Mouse (Mus musculus): ENCODE measurements around the gene Hells. TPM values are rescaled to one million over a fixed set of nuclear protein-coding genes. Genes with fewer than 3 reads are reported as not detected.
A peak's percentile ranks its signal among the peaks of the same experiment; 100 is the strongest.

Gene Hells
- total RNA-seq (2012; rRNA removed): 132 and 190 TPM in 2 replicates

- peak within 1 kb of the TSS; percentile 88 for H3K27ac ChIP-seq (ENCODE audit: insufficient read depth, low read depth, low read length, poor library complexity, severe bottlenecking)
- no peak for TF ChIP-seq MAFK (IDR thresholded peaks at IDR 0.05; ENCODE audit: insufficient read depth, low read depth, low read length)
- peak; percentile 41; the same call in 1 of the 2 replicates for TF ChIP-seq HCFC1 (IDR thresholded peaks at IDR 0.05; ENCODE audit: borderline replicate concordance, insufficient read depth, low read length)
- TF ChIP-seq ZNF384 (IDR thresholded peaks at IDR 0.05; ENCODE audit: low read depth, low read length): no peak
- TF ChIP-seq ZC3H11A (IDR thresholded peaks at IDR 0.05; ENCODE audit: borderline replicate concordance, low read depth, low read length): no peak
- peak; percentile 95 for TF ChIP-seq CHD2 (IDR thresholded peaks at IDR 0.05; ENCODE audit: low read depth, low read length)
- peak within 1 kb of the TSS; percentile 99 for H3K9ac ChIP-seq (ENCODE audit: insufficient read depth, low read depth, low read length, poor library complexity, severe bottlenecking)
- peaks cover 17% of the 10 kb centered on the region for H3K36me3 ChIP-seq (ENCODE audit: control insufficient read depth, insufficient read depth, low read length, poor library complexity, severe bottlenecking)
- DNase-seq (ENCODE audit: low read depth, low spot score): peak; percentile 91
- H3K9me3 ChIP-seq (ENCODE audit: control insufficient read depth, insufficient read depth, low read depth, low read length): no peaks in the 10 kb centered on the region
- peaks cover 6 to 8% of the 10 kb centered on the region in 2 experiments for H3K4me1 ChIP-seq (ENCODE audit: control insufficient read depth in 2 of 2, insufficient read depth in 2 of 2, low read length in 2 of 2, poor library complexity in 1 of 2)
- in situ Hi-C loops (cut with MboI; ENCODE audit: low sequenced_read_pairs in 2 of 2, unreplicated experiment in 2 of 2): no loop called here
- peak within 1 kb of the TSS; percentile 89 to 93 for H3K4me3 ChIP-seq (ENCODE audit: insufficient read depth in 1 of 2, low read depth in 1 of 2, low read length in 2 of 2, poor library complexity in 1 of 2, severe bottlenecking in 1 of 2)
Measured at GRCm38 (mm10) chr19:38930788-38931565, at the start of gene Hells. TSS of gene Hells (plus strand) at chr19:38930915.

GRCm38 (mm10) chr19:38901146-38902135, 29.3 kb upstream of the Hells start:
- Histone ChIP-seq H3K9me3 (ENCODE audit: control insufficient read depth, insufficient read depth, low read depth, low read length) (no peaks in the 10 kb centered on the region), H3K36me3 (ENCODE audit: control insufficient read depth, insufficient read depth, low read length, poor library complexity, severe bottlenecking) (no peaks in the 10 kb centered on the region), H3K27ac (ENCODE audit: insufficient read depth, low read depth, low read length, poor library complexity, severe bottlenecking) (no peak overlapping the region), H3K4me3 (ENCODE audit: insufficient read depth in 1 of 2, low read depth in 1 of 2, low read length in 2 of 2, poor library complexity in 1 of 2, severe bottlenecking in 1 of 2) (no peak overlapping the region), H3K4me1 (ENCODE audit: control insufficient read depth in 2 of 2, insufficient read depth in 2 of 2, low read length in 2 of 2, poor library complexity in 1 of 2) (no peaks in the 10 kb centered on the region), H3K9ac (ENCODE audit: insufficient read depth, low read depth, low read length, poor library complexity, severe bottlenecking) (no peak overlapping the region)
- no peak for DNase-seq (ENCODE audit: low read depth, low spot score)
- TF ChIP-seq ZC3H11A (IDR thresholded peaks at IDR 0.05; ENCODE audit: borderline replicate concordance, low read depth, low read length) (no peak), MAFK (IDR thresholded peaks at IDR 0.05; ENCODE audit: insufficient read depth, low read depth, low read length) (no peak), HCFC1 (IDR thresholded peaks at IDR 0.05; ENCODE audit: borderline replicate concordance, insufficient read depth, low read length) (no peak), ZNF384 (IDR thresholded peaks at IDR 0.05; ENCODE audit: low read depth, low read length) (no peak), CHD2 (IDR thresholded peaks at IDR 0.05; ENCODE audit: low read depth, low read length) (no peak)
- in situ Hi-C loops (cut with MboI; ENCODE audit: low sequenced_read_pairs in 2 of 2, unreplicated experiment in 2 of 2): no loop called here

- Histone ChIP-seq H3K4me1 (ENCODE audit: control insufficient read depth in 2 of 2, insufficient read depth in 2 of 2, low read length in 2 of 2, poor library complexity in 1 of 2) (no peaks in the 10 kb centered on the region), H3K9me3 (ENCODE audit: control insufficient read depth, insufficient read depth, low read depth, low read length) (no peaks in the 10 kb centered on the region), H3K27ac (ENCODE audit: insufficient read depth, low read depth, low read length, poor library complexity, severe bottlenecking) (no peak overlapping the region), H3K36me3 (ENCODE audit: control insufficient read depth, insufficient read depth, low read length, poor library complexity, severe bottlenecking) (no peaks in the 10 kb centered on the region), H3K9ac (ENCODE audit: insufficient read depth, low read depth, low read length, poor library complexity, severe bottlenecking) (no peak overlapping the region), H3K4me3 (ENCODE audit: insufficient read depth in 1 of 2, low read depth in 1 of 2, low read length in 2 of 2, poor library complexity in 1 of 2, severe bottlenecking in 1 of 2) (no peak overlapping the region)
- no peak for DNase-seq (ENCODE audit: low read depth, low spot score)
- no peak for TF ChIP-seq MAFK (IDR thresholded peaks at IDR 0.05; ENCODE audit: insufficient read depth, low read depth, low read length)
- TF ChIP-seq ZC3H11A (IDR thresholded peaks at IDR 0.05; ENCODE audit: borderline replicate concordance, low read depth, low read length): no peak
- TF ChIP-seq ZNF384 (IDR thresholded peaks at IDR 0.05; ENCODE audit: low read depth, low read length): no peak
- TF ChIP-seq HCFC1 (IDR thresholded peaks at IDR 0.05; ENCODE audit: borderline replicate concordance, insufficient read depth, low read length): no peak
- no peak for TF ChIP-seq CHD2 (IDR thresholded peaks at IDR 0.05; ENCODE audit: low read depth, low read length)
- in situ Hi-C loops (cut with MboI; ENCODE audit: low sequenced_read_pairs in 2 of 2, unreplicated experiment in 2 of 2): no loop called here
Measured at GRCm38 (mm10) chr19:38902501-38902900, 28.2 kb upstream of the Hells start.

- in situ Hi-C loops (cut with MboI; ENCODE audit: low sequenced_read_pairs in 2 of 2, unreplicated experiment in 2 of 2): no loop called here
Measured at GRCm38 (mm10) chr19:38913786-38914185, 16.9 kb upstream of the Hells start.

More at GRCm38 (mm10) chr19:38913786-38914185, 16.9 kb upstream of the Hells start:
- Histone ChIP-seq H3K36me3 (ENCODE audit: control insufficient read depth, insufficient read depth, low read length, poor library complexity, severe bottlenecking) (peaks cover 2% of the 10 kb centered on the region; the same call in 1 of the 2 replicates), H3K27ac (ENCODE audit: insufficient read depth, low read depth, low read length, poor library complexity, severe bottlenecking) (no peak overlapping the region), H3K9ac (ENCODE audit: insufficient read depth, low read depth, low read length, poor library complexity, severe bottlenecking) (no peak overlapping the region), H3K9me3 (ENCODE audit: control insufficient read depth, insufficient read depth, low read depth, low read length) (no peaks in the 10 kb centered on the region), H3K4me3 (ENCODE audit: insufficient read depth in 1 of 2, low read depth in 1 of 2, low read length in 2 of 2, poor library complexity in 1 of 2, severe bottlenecking in 1 of 2) (no peak overlapping the region), H3K4me1 (ENCODE audit: control insufficient read depth in 2 of 2, insufficient read depth in 2 of 2, low read length in 2 of 2, poor library complexity in 1 of 2) (no peaks in the 10 kb centered on the region)
- no peak for DNase-seq (ENCODE audit: low read depth, low spot score)
- TF ChIP-seq ZC3H11A (IDR thresholded peaks at IDR 0.05; ENCODE audit: borderline replicate concordance, low read depth, low read length): no peak
- no peak for TF ChIP-seq ZNF384 (IDR thresholded peaks at IDR 0.05; ENCODE audit: low read depth, low read length)
- TF ChIP-seq CHD2 (IDR thresholded peaks at IDR 0.05; ENCODE audit: low read depth, low read length): no peak

Measured in ES-E14 (cell line).